ENCODE assay signal across 9 mouse cellular contexts in genomic region chr8:10043842-10044510, GRCm38 (mm10). TPM values are rescaled to one million over a fixed set of nuclear protein-coding genes. Genes with fewer than 3 reads are reported as not detected.
DNase-seq lines count a peak whose midpoint lies in the region; ATAC-seq and TF ChIP-seq lines count a peak whose summit lies in the region.
"Had no signal": no experiment of that assay in that cellular context is flagged by ENCODE, and none has a peak within 500 bp of the region (broad histone marks: within the 10 kb centered on the region; RNA-seq: fewer than 3 reads in every experiment).

No protein-coding gene starts in this region.

- no peak for TF ChIP-seq EP300 in liver, postnatal 0 days (IDR thresholded peaks at IDR 0.05; ENCODE audit: low read depth)

- 51% methylated on average over 13 of the region's 13 CpGs for WGBS in liver, postnatal 0 days (ENCODE audit: insufficient replicate concordance)
- WGBS in liver, embryonic 11.5 days = 52% methylated on average over 13 of the region's 13 CpGs
- 47% methylated on average over 13 of the region's 13 CpGs for WGBS in midbrain, embryonic 16.5 days

- H3K4me3 ChIP-seq in liver, postnatal 0 days (ENCODE audit: low read depth, low read length) = no peak overlapping the region
- H3K4me3 ChIP-seq in liver, embryonic 11.5 days (ENCODE audit: low read depth, low read length) = no peak overlapping the region
- no peak overlapping the region for H3K4me3 ChIP-seq in midbrain, embryonic 16.5 days (ENCODE audit: low read depth, low read length)
- H3K4me3 ChIP-seq: midbrain, embryonic 12.5 days had no signal

- H3K4me2 ChIP-seq in liver, postnatal 0 days (ENCODE audit: low read depth, low read length) = no peak overlapping the region
- H3K4me2 ChIP-seq in liver, embryonic 11.5 days = no peak overlapping the region
- no peak overlapping the region for H3K4me2 ChIP-seq in midbrain, embryonic 16.5 days (ENCODE audit: low read length)
- H3K4me2 ChIP-seq: midbrain, embryonic 12.5 days had no signal

- peak; percentile 15 to 65 for DNase-seq in adrenal gland, adult (ENCODE audit: inconsistent age in 2 of 2, low spot score in 1 of 2)
- no peak for DNase-seq in adrenal gland, adult 8-10 months
- DNase-seq in liver, postnatal 0 days = no peak
- no peak for DNase-seq in liver, embryonic 11.5 days (ENCODE audit: low spot score)
- DNase-seq in embryo, embryonic 10 days (ENCODE audit: low spot score) = peak; percentile 51
- peak; percentile 29 to 79 for DNase-seq in layer of hippocampus, adult 18-20 months (ENCODE audit: low spot score in 2 of 2)
- DNase-seq in B cell, adult 2 months = no peak

- no peaks in the 10 kb centered on the region for H3K36me3 ChIP-seq in liver, postnatal 0 days (replicated peaks; ENCODE audit: insufficient read depth, low read length)
- H3K36me3 ChIP-seq in liver, embryonic 11.5 days (ENCODE audit: control insufficient read depth, insufficient read depth, low read length) = no peaks in the 10 kb centered on the region
- H3K36me3 ChIP-seq in midbrain, embryonic 16.5 days (ENCODE audit: control insufficient read depth, insufficient read depth, low read length) = no peaks in the 10 kb centered on the region
- H3K36me3 ChIP-seq: midbrain, embryonic 12.5 days had no signal

- H3K27me3 ChIP-seq in liver, postnatal 0 days (ENCODE audit: insufficient read depth, low read length) = no peaks in the 10 kb centered on the region
- no peaks in the 10 kb centered on the region for H3K27me3 ChIP-seq in liver, embryonic 11.5 days (replicated peaks; ENCODE audit: control insufficient read depth, insufficient read depth, low read length)
- no peaks in the 10 kb centered on the region for H3K27me3 ChIP-seq in midbrain, embryonic 16.5 days (ENCODE audit: control insufficient read depth, insufficient read depth, low read depth, low read length)
- H3K27me3 ChIP-seq: midbrain, embryonic 12.5 days had no signal

- no peak overlapping the region for H3K9ac ChIP-seq in liver, postnatal 0 days (replicated peaks)
- H3K9ac ChIP-seq in liver, embryonic 11.5 days (ENCODE audit: low read depth, low read length) = no peak overlapping the region
- no peak overlapping the region for H3K9ac ChIP-seq in midbrain, embryonic 16.5 days (ENCODE audit: low read depth, low read length)
- H3K9ac ChIP-seq: midbrain, embryonic 12.5 days had no signal

- H3K4me1 ChIP-seq in liver, postnatal 0 days (ENCODE audit: insufficient read depth) = no peaks in the 10 kb centered on the region
- no peaks in the 10 kb centered on the region for H3K4me1 ChIP-seq in liver, embryonic 11.5 days (replicated peaks; ENCODE audit: control insufficient read depth, insufficient read depth, low read length)
- H3K4me1 ChIP-seq in midbrain, embryonic 16.5 days (ENCODE audit: control insufficient read depth, insufficient read depth, low read length) = no peaks in the 10 kb centered on the region
- H3K4me1 ChIP-seq: midbrain, embryonic 12.5 days had no signal

- no peaks in the 10 kb centered on the region for H3K9me3 ChIP-seq in liver, postnatal 0 days (ENCODE audit: low read length)
- H3K9me3 ChIP-seq in liver, embryonic 11.5 days (ENCODE audit: control insufficient read depth, low read length) = no peaks in the 10 kb centered on the region
- no peaks in the 10 kb centered on the region for H3K9me3 ChIP-seq in midbrain, embryonic 16.5 days (replicated peaks; ENCODE audit: control insufficient read depth, low read length, poor library complexity, severe bottlenecking)
- H3K9me3 ChIP-seq: midbrain, embryonic 12.5 days had no signal

- peak; percentile 68 for TF ChIP-seq CTCF in liver, postnatal 0 days (IDR thresholded peaks at IDR 0.05; ENCODE audit: low read depth)

- ATAC-seq in liver, postnatal 0 days = no peak
- ATAC-seq in liver, embryonic 11.5 days (replicated peaks; ENCODE audit: low FRiP score) = no peak
- peak; percentile 62; the same call in 1 of the 2 replicates for ATAC-seq in midbrain, embryonic 16.5 days

- H3K27ac ChIP-seq in liver, postnatal 0 days (ENCODE audit: low read depth) = no peak overlapping the region
- H3K27ac ChIP-seq in liver, embryonic 11.5 days (ENCODE audit: low read depth, low read length) = no peak overlapping the region
- H3K27ac ChIP-seq in midbrain, embryonic 16.5 days (ENCODE audit: low read length) = no peak overlapping the region
- H3K27ac ChIP-seq: midbrain, embryonic 12.5 days had no signal

RNA-seq across cellular contexts. Expression of gene Tnfsf13b, which starts 37.7 kb away (rescaled TPM):
- 1 to 10 TPM; 5.7 to 8.6 (median 7.5) TPM for total RNA-seq in adrenal gland, adult 8-10 months (2022)
- polyA plus RNA-seq in liver, postnatal 0 days (2015; fragmentation: Nextera tagmentation; extraction: Ambion mirVana) = 0.58 and 0.69 TPM in 2 replicates
- polyA plus RNA-seq in liver, embryonic 11.5 days (2014; fragmentation: Nextera tagmentation; extraction: Ambion mirVana) = 0.25 and 0.30 TPM in 2 replicates
- total RNA-seq in layer of hippocampus, adult 18-20 months (2021) = 1 to 10 TPM; 2.0 to 3.3 TPM
- polyA plus RNA-seq in midbrain, embryonic 16.5 days (2015; fragmentation: Nextera tagmentation; extraction: Ambion mirVana) = 0.23 and 0.52 TPM in 2 replicates

Comparison
In these comparisons a context has a peak if more than half of its experiments do, and no peak if none do; other contexts are left out.
1. DNase-seq: peak in adrenal gland, adult (2 of 2), embryo, embryonic 10 days (single experiment) and layer of hippocampus, adult 18-20 months (2 of 2); none in adrenal gland, adult 8-10 months (single experiment), liver, postnatal 0 days (single experiment), liver, embryonic 11.5 days (single experiment) and B cell, adult 2 months (0 of 2).